ENCODE assay signal across 22 mouse cellular contexts in the genomic region with DNA sequence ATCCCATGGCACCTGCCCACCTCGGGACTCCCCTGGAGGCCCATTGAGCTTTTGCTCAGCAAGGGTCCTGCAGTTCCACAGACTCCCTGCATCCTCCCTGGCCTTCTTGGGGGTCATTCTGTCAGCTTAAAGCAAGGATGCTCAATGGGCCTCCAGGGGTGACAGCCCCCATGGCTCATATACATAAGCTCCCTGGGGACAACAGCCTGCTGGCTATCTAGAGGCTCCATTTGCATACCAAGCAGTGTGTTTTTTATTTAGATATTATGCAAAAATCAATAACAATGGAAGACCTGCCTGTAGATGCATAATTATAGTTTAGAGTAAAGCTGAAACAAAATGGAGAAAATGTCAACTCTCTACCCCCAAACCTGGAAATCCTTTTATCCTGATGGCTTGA. TPM values are rescaled to one million over a fixed set of nuclear protein-coding genes. Genes with fewer than 3 reads are reported as not detected.
A peak's percentile ranks its signal among the peaks of the same experiment; 100 is the strongest.
DNase-seq lines count a peak whose midpoint lies in the region; ATAC-seq and TF ChIP-seq lines count a peak whose summit lies in the region.
"Had no signal": no experiment of that assay in that cellular context is flagged by ENCODE, and none has a peak within 500 bp of the region (broad histone marks: within the 10 kb centered on the region; RNA-seq: fewer than 3 reads in every experiment).

No protein-coding gene starts in this region.

- no peaks in the 10 kb centered on the region for H3K79me2 ChIP-seq in myocyte (ENCODE audit: control insufficient read depth, insufficient read depth)

- 36% methylated on average over 1 of the region's 1 CpGs for WGBS in liver, embryonic 12.5 days (ENCODE audit: insufficient replicate concordance)

- H3K36me3 ChIP-seq in myocyte (ENCODE audit: control insufficient read depth, insufficient read depth): no peaks in the 10 kb centered on the region
- H3K36me3 ChIP-seq in liver, embryonic 12.5 days: no peaks in the 10 kb centered on the region
- H3K36me3 ChIP-seq: G1E had no signal

- H3K4me1 ChIP-seq in liver, embryonic 12.5 days: peaks cover 6% of the 10 kb centered on the region; the same call in 1 of the 2 replicates

- H3K27ac ChIP-seq in liver, embryonic 12.5 days: no peak overlapping the region

- no peak for TF ChIP-seq POLR2A in myocyte (IDR thresholded peaks at IDR 0.05; ENCODE audit: insufficient read length, low read depth)

- peak overlapping the region; percentile 69 for H3K4me2 ChIP-seq in myocyte (ENCODE audit: low read depth)
- no peak overlapping the region for H3K4me2 ChIP-seq in liver, embryonic 12.5 days

- ATAC-seq in liver, embryonic 12.5 days: no peak
- ATAC-seq: activated CD4-positive, CD25-positive, alpha-beta regulatory T cell, adult 4 months; CD4-positive, CD25-positive, alpha-beta regulatory T cell, adult 4 months; Patski had no signal

- no peaks in the 10 kb centered on the region for H3K9me3 ChIP-seq in liver, embryonic 12.5 days (replicated peaks)
- H3K9me3 ChIP-seq: G1E had no signal

- DNase-seq in A20 (ENCODE audit: low read depth, low spot score): peak; percentile 91
- no peak for DNase-seq in spleen, postnatal 14 days (ENCODE audit: low spot score in 2 of 2)
- DNase-seq: adrenal gland, adult 2 months; adrenal gland, adult 8-10 months; adrenal gland, postnatal 10 days; adrenal gland, postnatal 14 days; adrenal gland, postnatal 25 days; adrenal gland, postnatal 36 days; B cell, adult 2 months; cerebellum, adult 11 months; cerebellum, adult 11-12 months; cerebellum, adult 18-20 months; cerebellum, adult 2 months had no signal

- no peak overlapping the region for H3K9ac ChIP-seq in liver, embryonic 12.5 days

- H3K4me3 ChIP-seq in myocyte: no peak overlapping the region
- no peak overlapping the region for H3K4me3 ChIP-seq in liver, embryonic 12.5 days

- H3ac ChIP-seq in myocyte (ENCODE audit: control insufficient read depth, insufficient read length): no peak overlapping the region

- H3K27me3 ChIP-seq in myocyte (ENCODE audit: control insufficient read depth, insufficient read depth, insufficient read length): no peaks in the 10 kb centered on the region
- peaks cover 16% of the 10 kb centered on the region; the same call in 1 of the 2 replicates for H3K27me3 ChIP-seq in liver, embryonic 12.5 days (replicated peaks)
- H3K27me3 ChIP-seq: CH12.LX, Patski had no signal

TF ChIP-seq in myocyte, 11 proteins besides CTCF, POLR2A, EP300 and RAD21:
- TF ChIP-seq SRF (IDR thresholded peaks at IDR 0.05; ENCODE audit: control insufficient read depth, insufficient read length, low read depth): no peak
- no peak for TF ChIP-seq TCF3 (IDR thresholded peaks at IDR 0.05; ENCODE audit: insufficient read length, low read depth)
- TF ChIP-seq TCF12 (IDR thresholded peaks at IDR 0.05; ENCODE audit: insufficient read depth, poor library complexity, severe bottlenecking): no peak
- no peak for TF ChIP-seq MYOD1 (IDR thresholded peaks at IDR 0.05; ENCODE audit: control insufficient read depth in 1 of 3, insufficient read length in 2 of 3, low read depth in 2 of 3)
- TF ChIP-seq MAX (IDR thresholded peaks at IDR 0.05; ENCODE audit: low read depth): no peak
- no peak for TF ChIP-seq MYOG (IDR thresholded peaks at IDR 0.05; ENCODE audit: control insufficient read depth in 1 of 3, insufficient read depth in 1 of 3, insufficient read length in 2 of 3, low read depth in 2 of 3)
- TF ChIP-seq USF1 (IDR thresholded peaks at IDR 0.05; ENCODE audit: low read depth): no peak
- TF ChIP-seq POLR2AphosphoS2 (IDR thresholded peaks at IDR 0.05; ENCODE audit: insufficient read length, low read depth): no peak
- no peak for TF ChIP-seq CEBPB (IDR thresholded peaks at IDR 0.05; ENCODE audit: insufficient read depth, poor library complexity, severe bottlenecking)
- TF ChIP-seq E2F4 (IDR thresholded peaks at IDR 0.05; ENCODE audit: insufficient read depth): no peak
- TF ChIP-seq REST (IDR thresholded peaks at IDR 0.05; ENCODE audit: insufficient read depth, insufficient read length): no peak

RNA-seq across cellular contexts. Expression of a gene that starts 3.4 kb away (rescaled TPM):
- polyA plus RNA-seq in myocyte (2012; fragmentation: generic; extraction: Trizol): 0.10 TPM
- polyA plus RNA-seq in liver, embryonic 12.5 days (2016; fragmentation: Nextera tagmentation; extraction: Ambion mirVana): 0.26 and 0.41 TPM in 2 replicates
- polyA plus RNA-seq: brain, embryonic 14.5 days; C2C12; G1E had no signal

RNA-seq across cellular contexts. Expression of a gene that starts 35.6 kb away (rescaled TPM):
- polyA plus RNA-seq in myocyte (2012; fragmentation: generic; extraction: Trizol): 16.1 TPM
- 21.1 and 23.0 TPM in 2 replicates for polyA plus RNA-seq in liver, embryonic 12.5 days (2016; fragmentation: Nextera tagmentation; extraction: Ambion mirVana)

RNA-seq across cellular contexts. Expression of a gene that starts 45.0 kb away (rescaled TPM):
- polyA plus RNA-seq in myocyte (2012; fragmentation: generic; extraction: Trizol): 2.7 TPM
- 1.9 and 2.2 TPM in 2 replicates for polyA plus RNA-seq in liver, embryonic 12.5 days (2016; fragmentation: Nextera tagmentation; extraction: Ambion mirVana)
